Mouse (Mus musculus) fat pad, adult 2 months (tissue): ENCODE measurements around the gene Col27a1.

Source experiments
- DNase-seq: peaks from one replicate; pipeline ENCODE4 v3.0.0-alpha.2; 2011; ENCODE audit warnings: low read depth, low spot score; ENCODE audit errors: extremely low read depth

Gene Col27a1

DNA sequence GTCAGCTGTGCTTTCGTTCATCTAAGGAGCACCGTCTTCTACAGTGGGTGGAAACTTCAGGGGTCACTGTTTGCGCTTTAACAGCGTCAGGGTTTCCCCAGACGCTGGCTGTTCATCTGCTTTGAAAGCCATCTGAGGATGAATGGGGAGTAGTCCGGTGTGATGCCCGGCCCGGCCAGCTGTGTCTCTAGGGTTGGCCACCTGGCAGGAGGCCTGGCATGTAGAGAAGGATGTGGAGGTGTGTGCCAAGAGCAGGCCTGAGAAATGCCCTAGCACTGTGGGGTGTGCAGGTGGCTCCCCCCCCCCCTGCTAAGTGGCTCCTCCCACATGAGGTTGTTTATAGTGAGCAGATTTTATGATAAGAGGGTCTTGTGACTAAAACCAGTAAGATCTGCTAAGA lies 8.4 kb downstream of the Col27a1 start:
- no peak for DNase-seq

DNA sequence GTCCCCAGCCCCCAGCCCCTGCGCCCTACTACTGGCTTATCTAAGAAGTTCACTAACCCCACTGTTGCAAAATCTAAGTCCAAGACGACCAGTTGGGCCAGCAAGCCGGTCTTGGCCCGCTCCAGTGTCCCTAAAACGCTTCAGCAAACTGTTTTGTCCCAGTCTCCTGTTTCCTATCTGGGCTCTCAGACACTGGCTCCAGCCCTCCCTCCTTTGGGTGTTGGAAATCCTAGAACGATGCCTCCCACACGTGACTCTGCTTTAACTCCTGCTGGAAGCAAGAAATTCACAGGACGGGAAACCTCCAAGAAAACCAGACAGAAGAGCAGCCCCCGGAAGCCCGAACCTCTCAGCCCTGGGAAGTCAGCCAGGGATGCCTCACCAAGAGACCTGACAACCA lies 11.6 kb downstream of the Col27a1 start:
- DNase-seq: no peak

DNA sequence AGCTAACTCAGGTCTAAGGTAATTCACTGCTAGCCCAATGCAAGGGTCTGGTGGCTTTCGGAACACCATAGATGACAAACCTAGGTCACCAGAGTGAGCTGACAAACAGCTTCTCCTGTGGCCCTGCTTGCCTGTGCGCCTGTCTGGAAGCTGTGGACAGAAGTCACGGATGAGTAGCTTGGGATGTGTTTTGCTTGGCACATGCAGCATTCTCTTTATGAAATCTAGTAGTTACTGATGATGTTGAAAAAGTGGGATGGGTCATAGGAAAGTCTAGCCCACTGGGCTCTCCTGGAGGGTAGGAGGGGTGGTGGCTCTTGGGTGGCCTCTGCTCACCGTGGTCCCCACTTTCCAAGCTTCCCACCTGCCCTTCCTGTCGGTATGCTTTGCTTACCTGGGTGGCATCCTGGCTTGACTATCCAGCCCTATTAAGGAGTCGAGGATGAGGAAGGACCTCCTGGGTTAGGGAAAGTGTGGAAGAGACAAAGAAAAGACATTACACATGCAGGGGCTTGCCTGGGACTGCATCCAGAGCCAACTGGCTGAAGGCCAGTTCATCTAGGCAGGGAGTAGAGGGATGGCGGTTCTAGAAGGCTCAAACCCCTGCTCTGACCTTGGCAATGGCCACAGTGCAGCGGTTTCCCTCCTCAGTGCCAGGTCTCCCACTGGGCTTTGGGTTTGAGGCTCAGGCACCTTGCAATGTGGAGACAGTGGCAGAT lies 12.5 kb downstream of the Col27a1 start:
- no peak for DNase-seq

DNA sequence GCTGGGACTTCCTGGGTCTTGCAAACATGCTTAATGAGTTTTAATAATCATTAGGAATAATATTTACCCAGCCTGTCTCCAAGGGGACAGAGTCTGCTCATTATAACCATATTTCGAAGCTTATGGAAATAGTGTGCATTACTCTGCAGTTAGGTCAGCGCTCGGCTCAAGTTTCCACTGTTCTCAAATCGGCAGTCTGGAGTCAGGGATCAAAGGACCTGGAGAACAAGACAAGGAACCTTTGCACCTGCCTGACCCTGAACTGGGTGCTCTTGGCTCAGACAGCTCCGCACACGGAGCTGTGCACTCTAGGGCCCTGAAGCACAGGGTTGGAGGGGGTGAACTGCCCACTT lies 13.1 kb downstream of the Col27a1 start:
- no peak for DNase-seq

DNA sequence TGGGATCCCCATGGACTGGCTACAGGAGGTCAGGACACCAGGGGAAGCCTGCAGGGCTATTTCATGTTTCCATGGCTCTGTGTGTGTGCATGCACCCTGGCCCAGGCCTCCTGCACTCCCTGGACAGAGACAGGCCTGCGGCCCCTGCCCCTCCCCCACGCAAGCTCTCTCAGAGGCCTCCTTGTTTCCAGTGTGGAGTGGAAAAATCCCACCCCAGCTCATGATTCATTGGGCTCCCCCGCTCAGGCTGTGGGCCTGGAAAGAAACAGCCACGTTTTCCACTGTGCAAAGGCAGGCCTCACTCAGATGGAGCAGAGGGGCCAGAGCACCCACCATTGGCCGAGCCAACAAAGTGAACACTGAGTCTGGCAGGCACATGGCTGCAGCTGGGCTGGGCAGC lies 15.1 kb downstream of the Col27a1 start:
- DNase-seq: no peak

DNA sequence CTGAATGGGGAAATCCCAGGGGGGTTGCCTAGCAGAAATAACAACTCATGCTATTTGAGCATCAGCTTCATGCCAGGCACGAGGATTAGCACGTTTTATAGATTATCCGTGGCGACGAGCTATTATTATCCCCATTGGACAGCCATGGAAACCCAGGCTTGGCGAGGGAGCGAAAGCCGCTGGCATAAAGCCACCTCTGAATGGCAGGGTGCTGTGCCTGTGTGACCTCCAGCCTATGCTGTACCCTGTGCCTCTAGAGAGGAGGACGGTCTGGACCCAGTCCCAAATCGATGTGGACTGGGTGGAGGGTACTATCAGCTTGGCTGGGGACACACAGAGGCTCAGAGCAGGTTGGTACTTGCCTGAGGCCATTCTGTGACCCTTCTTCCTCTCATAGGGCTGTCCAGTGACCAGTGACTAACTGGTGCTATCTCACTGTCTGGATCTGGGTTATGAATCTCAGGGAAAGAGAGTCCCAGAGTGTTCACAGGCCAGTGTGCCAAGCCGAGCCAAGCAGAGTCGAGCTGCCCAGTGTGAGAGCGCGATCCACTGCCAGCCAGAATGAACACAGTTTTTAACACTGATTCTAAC lies 16.3 kb downstream of the Col27a1 start:
- no peak for DNase-seq

DNA sequence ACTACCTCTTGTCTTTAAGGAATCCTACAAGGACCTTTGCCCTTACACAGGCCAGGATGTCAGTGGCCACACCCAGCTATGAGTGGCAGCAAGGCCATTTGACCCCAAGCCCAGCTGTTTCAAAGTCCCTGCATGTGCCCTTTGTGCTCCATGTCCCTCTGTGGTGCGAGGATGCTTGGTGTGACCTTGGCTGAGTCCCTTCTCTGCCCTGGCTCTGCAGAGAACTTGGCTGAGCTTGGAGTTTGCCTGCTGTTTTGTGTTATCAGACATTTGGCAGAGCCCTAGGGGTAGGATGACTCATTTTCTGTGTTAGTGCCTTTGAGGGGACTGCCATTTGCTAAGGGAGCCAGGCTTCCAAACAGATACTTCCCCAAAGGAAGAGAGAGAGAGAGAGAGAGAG lies 17.3 kb downstream of the Col27a1 start:
- no peak for DNase-seq

DNA sequence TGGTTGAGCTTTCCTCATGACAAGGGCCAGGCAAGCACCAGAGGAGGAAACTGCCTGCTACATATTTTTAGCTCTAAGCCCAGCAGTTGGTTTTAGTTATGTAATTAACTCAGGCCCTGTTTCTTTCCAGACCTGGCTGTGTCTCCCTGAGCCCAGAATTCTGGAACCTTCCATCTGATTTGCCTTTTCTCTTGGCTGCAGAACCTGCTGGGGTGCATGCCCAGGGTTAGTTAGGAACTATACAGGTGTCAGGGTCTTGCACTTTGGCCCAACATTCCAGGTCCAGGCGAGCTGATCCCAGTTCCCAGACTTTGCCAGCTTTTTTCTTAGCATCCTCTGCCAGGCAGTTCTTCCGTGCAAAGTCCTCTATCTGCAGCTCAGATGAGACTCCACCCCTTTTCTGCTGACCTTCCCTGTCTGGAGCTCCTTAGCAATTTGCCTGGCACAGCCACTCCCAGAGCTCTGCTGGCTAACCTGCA lies 18.8 kb downstream of the Col27a1 start:
- DNase-seq: no peak

DNA sequence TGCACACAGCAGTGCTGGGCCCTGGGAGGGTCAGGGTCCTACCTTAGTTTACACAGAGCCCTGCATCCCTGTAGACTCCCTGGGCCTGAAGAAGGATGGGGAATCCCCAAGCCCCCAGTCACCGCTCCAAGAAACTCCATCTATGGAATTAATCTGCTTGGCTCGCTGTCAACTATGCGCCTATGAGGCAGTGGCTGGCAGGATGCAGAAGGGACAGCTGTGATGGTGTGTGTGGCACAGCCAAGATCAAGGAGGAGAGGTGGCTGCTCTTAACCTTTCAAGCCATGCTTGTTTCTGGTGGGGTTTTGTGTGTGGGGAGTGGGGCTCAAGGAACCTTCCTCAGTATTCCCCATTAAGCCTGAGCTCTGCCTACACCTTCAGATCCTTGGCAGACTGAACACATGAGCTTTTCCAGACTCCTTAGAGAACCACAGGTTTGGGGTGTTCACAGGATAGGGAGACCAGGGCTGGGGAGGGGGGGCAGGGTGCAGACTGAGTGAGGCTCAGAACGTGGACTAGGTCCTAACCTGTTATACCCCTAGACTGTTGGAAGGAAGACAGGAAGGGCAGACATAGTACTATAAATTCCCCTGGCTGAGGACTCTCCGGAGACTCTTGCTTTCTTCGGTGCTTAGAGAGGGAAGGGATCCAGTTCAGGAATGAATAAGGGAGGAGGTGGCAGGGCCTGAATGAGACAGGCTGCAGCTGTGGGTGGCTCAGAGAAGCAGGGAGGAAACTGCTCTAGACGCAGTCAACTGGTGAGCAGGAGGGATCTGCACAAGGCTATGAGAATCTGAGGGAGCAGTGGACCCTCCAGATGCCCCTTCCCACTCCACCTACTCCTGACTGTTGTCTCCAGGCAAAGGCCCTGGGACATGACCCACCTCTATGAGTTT lies 20.0 kb downstream of the Col27a1 start:
- DNase-seq: no peak

DNA sequence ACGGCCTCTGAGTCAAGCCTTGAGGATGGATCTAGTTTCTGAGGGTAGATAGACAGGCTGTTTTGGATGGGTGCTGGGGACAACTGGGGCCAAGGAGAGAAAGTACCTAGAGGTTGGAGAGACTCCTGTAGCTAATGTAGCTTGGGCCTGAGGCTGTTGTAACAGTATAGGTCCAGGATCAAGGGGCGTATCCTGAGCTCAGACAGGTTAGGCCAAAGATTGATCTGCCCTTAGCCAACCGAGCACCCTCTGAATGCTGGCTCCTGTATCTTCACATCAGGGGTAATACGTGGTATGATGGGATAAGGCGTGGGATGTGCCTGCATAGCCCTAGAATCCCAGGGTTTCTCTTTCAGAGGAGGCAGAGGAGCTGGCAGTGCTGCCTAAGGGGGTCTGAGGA lies 21.0 kb downstream of the Col27a1 start:
- no peak for DNase-seq

DNA sequence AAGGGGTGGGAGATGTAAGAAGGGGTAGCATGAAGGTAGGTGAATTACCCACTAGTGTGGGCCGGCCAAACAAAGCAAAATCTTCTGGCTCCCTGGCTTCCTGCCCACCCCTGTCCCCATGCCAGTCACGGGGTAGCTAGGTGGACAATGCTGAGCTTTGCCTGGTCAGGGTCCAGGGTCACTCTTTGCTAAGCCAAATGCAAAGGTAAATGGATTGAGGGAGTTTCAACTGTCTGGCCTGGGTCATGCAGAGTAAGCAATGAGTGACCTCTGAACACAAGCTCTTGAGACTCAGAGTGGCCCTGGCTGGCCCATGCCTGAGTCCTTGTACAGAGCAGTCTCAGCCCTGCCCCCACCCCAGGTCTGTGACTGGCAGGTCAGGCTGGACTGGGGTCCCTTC lies 22.4 kb downstream of the Col27a1 start:
- no peak for DNase-seq

DNA sequence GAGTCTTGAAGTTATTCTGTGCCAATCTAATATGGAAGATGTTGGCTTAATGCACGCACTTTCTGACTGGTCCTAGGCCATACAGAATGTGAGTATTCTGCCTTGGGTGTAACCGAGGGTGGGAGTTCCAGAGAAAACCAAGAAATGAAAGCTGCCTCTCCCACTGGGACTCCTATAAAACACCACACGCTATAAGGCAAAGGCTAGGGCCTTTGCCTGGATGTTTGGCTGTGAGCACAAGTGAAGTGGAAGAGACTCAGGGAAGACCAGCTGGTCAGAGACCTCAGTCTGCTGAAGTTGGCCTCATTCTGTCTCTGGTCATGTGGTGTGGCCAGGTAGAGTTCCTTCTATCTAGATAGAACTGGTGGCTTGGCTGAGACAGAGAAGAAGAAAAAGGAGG lies 23.4 kb downstream of the Col27a1 start:
- DNase-seq: no peak

DNA sequence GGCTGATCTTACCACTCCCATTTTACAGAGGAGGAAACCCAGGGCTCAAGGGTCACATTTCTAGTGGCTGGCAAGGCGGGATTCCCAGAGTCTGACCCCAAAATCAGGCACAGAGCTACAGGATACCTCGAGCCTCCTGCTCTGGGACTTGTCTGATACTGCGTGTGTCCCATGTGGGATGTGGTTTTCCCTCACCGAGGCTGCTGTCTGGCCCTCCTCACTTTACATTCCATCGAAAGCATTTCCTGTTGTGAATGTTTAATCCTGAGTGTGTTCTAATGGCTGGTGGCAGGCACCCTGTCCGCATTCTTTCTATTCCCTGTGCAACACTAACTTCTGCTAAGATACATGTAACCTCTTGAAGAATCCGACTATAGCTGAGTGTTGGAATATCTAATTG lies 24.3 kb downstream of the Col27a1 start:
- DNase-seq: no peak

DNA sequence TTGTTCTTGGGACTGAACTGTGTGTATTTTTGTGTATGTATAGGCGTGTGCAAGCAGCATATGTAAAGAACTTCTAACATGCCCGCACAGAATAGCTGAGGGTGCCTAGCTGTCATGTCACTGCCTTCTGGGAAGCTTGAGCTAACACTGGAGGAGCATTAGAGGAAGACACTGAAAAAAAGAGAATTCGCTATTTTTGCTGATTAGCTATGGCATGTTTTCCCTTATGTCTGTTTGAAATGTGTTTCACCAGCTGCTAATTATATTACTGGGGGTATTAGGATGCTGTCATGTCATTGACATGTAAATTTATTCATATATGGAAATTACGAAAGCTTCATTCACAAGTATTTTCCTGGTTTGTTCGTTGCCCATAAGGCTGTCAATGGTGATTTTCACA lies 24.9 kb downstream of the Col27a1 start:
- no peak for DNase-seq

DNA sequence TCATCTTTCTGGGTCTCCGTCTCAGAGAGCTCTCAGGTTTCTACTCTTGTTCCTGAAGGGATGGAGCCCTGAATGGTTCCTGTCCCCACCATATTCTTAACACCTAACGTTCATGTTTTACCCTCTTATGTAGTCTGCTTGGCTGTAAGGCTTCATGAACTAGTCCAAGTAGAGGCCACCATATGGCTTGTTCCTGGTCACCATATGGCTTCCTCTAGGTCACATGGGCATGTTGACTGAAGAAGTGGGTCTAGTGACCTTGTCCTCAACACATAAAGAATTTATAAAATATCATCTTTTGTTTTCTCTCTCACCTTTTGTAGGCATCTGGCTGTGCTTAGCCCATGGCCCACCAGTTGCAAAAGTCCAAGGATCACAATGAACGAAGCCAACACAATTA lies 27.2 kb downstream of the Col27a1 start:
- no peak for DNase-seq

DNA sequence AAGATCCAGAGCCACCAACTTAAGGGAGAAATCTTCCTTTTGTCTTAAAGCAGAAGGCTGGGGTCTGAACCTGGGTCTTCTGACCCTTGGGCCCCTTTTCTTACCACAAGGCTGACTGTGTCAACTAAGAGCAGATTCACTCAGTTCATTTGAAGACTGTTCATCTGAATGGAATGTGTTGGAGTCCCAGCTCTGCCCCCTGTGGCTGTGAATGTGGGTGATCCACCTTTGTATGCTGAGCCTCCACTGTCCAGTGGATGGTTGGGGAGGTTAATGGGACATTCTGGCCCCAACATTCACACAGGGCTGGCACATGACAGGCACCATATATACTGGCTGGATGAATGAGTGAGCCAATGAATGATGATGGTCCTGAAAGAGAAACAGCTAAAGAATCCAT lies 34.2 kb downstream of the Col27a1 start:
- no peak for DNase-seq

DNA sequence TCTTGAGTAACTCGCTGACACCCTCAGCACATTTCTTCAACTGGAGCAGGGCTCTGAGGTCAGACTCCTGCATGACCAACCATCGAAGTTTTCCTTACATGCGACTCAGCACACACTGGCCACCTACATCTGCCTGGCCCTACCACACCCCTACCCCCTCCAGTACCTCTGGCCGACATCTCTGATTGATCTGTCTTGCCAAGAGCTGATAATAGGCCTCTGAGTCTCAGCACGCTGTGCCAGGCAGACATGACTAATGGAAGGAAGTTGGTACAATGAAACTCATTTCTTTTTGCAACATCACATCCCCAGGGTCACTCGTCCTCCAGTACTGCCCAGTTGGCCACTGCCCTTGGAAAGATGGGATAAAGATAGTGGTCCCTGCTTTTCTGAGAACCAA lies 35.1 kb downstream of the Col27a1 start:
- no peak for DNase-seq

DNA sequence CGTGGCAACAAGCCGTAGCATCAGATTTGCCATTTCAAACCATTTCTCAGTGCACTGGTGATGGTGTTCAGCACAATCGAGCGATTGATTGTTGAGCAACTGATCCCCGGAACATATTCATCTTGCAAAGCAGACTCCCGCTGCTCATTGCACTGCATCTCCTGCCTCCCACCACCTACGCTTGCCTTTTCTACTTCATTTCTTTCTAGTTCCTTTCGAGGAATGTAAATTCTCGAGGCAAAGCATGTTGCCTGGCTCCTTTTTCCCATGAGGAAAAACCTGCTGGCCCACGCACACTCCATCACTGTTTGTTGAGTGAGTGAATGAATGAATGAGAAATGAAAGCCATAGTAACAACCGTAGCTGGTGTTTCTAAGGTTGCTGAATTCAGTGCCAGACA lies 38.0 kb downstream of the Col27a1 start:
- no peak for DNase-seq

DNA sequence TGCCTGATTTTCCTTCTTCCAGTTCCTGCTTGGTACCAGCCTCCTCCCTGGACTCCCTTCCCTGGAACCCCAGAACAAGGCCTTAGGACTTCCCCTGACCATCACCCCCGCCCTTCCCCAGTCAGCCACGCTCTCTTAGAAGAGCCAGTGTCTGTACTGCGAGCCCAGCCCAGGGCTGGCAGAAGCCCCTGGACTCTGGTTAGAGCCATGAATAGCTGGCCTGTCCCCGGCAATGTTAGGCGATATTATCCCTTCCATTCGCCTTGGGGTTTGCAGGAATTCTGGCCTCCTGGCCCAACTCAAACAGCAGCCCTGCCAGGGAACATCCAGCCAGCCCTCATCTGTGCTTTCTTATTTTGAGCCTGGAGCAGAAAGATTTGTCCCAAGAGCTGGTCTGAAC lies 39.9 kb downstream of the Col27a1 start:
- no peak for DNase-seq

DNA sequence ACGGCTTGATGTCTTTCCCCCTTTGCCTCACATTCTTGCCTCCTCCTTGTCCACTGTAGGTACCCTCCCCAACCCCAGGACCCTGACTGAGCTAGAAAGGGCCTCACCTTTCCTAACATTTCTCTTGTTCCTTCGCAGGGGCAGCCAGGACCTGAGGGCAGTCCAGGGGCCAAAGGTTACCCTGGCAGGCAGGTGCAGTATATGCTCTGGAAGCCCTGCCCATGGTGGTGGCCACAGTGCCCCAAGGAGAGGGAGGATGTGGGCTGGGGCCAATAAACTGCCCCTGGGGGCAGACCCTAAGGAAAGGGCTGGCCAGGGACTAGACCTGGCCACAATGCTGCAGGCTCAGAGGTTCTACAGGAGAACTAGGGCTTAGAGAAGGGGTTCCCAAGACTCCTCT lies 40.3 kb downstream of the Col27a1 start:
- DNase-seq: no peak

DNA sequence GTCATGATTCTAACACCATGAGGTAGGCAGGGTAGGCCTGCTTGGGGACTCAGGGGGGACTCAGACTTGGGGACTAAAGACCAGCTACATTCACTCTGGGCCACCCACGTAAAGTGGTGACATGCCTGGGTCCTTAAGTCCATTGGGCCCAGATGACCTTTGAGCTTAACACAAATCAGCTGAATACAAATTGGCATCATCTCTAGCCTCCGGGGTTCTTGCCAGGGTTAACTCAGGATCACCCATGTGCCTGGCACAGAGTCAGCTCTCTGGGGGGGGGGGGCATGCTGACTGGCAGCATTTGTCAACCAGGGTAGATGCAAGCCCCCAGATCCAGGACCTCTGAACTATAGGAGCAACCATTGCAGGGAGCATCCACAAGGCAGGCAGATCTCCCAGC lies 42.6 kb downstream of the Col27a1 start:
- DNase-seq: no peak

DNA sequence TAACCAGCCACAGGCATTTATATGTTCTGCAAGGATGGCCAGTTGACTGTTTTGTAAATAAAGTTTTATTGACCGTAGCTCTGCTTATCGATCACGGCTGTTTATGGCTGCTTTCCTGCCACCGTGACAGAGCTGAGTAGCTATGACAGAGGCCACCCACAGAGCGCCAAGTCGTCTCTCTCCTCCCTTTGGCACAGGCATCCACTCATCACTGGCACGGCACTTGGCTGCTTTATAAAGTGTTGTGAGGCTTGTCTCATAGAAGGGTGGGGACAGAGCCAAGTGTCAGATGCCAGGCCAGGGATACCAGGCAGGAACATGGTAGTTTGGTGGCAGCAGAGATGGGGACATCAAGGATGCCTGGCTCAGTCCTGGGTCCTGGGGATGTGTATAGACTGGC lies 43.5 kb downstream of the Col27a1 start:
- DNase-seq: no peak
